Mouse (Mus musculus) liver, embryonic 13.5 days (tissue): ENCODE data around the gene Rell1. TPM values are rescaled to one million over a fixed set of nuclear protein-coding genes. Genes with fewer than 3 reads are reported as not detected.
A peak's percentile ranks its signal among the peaks of the same experiment; 100 is the strongest.
"Not testable (repeated sequence)": the region's sequence is repeated elsewhere in the genome, so short reads cannot be mapped to it uniquely, and the experiment has no call there.

Source experiments
- ATAC-seq: fragments of 200-750 bp; cut with Nextera tagmentation; 2 replicates; pipeline ENCODE4 v1.8.0; 2017; ENCODE audit warnings: low read depth, mild to moderate bottlenecking, moderate number of reproducible peaks, moderate library complexity
- DNase-seq: peaks from one replicate; pipeline ENCODE4 v3.0.0; 2022
- H3K27ac ChIP-seq: fragments of 300-500 bp; sonication (generic); 2 replicates; pipeline ENCODE4 v1.5.1; 2015; ENCODE audit warnings: moderate library complexity, mild to moderate bottlenecking, inconsistent platforms
- H3K27me3 ChIP-seq: fragments of 300-500 bp; sonication (generic); 2 replicates; pipeline ENCODE4 v1.6.1; 2015; ENCODE audit warnings: mild to moderate bottlenecking, inconsistent platforms
- H3K36me3 ChIP-seq: fragments of 300-500 bp; sonication (generic); 2 replicates; pipeline ENCODE4 v1.6.1; 2015; ENCODE audit warnings: mild to moderate bottlenecking, inconsistent platforms
- H3K4me1 ChIP-seq: fragments of 300-500 bp; sonication (generic); replicated peaks from 2 replicates; pipeline ENCODE4 v1.6.1; 2015; ENCODE audit warnings: inconsistent platforms
- H3K4me2 ChIP-seq: fragments of 300-500 bp; sonication (generic); 2 replicates; pipeline ENCODE4 v1.6.1; 2015; ENCODE audit warnings: inconsistent platforms, mild to moderate bottlenecking, moderate library complexity
- H3K4me3 ChIP-seq: fragments of 300-500 bp; sonication (generic); replicated peaks from 2 replicates; pipeline ENCODE4 v1.5.1; 2015; ENCODE audit warnings: mild to moderate bottlenecking, inconsistent platforms
- H3K9ac ChIP-seq: fragments of 300-500 bp; sonication (generic); 2 replicates; pipeline ENCODE4 v1.6.1; 2015; ENCODE audit warnings: mild to moderate bottlenecking, inconsistent platforms
- H3K9me3 ChIP-seq: fragments of 300-500 bp; sonication (generic); replicated peaks from 2 replicates; pipeline ENCODE4 v1.6.1; 2016; ENCODE audit warnings: inconsistent platforms
- WGBS: fragments of 180-500 bp; shearing (Covaris S2); methylation state at CpG from one replicate; pipeline ENCODE4 v1.1.7; 2015; ENCODE audit not compliant: insufficient replicate concordance; 5-methylcytosine and 5-hydroxymethylcytosine counted together
- polyA plus RNA-seq: library from polyadenylated mRNA; unstranded; fragments of >200 nt; fragmentation: Nextera tagmentation; extraction: Ambion mirVana; gene quantifications from 2 replicates; pipeline ENCODE4 v1.2.1, GENCODE M21; 2015

Rell1 gene
- polyA plus RNA-seq, 1 experiment from 2014 or later, result 7.0 TPM

DNA sequence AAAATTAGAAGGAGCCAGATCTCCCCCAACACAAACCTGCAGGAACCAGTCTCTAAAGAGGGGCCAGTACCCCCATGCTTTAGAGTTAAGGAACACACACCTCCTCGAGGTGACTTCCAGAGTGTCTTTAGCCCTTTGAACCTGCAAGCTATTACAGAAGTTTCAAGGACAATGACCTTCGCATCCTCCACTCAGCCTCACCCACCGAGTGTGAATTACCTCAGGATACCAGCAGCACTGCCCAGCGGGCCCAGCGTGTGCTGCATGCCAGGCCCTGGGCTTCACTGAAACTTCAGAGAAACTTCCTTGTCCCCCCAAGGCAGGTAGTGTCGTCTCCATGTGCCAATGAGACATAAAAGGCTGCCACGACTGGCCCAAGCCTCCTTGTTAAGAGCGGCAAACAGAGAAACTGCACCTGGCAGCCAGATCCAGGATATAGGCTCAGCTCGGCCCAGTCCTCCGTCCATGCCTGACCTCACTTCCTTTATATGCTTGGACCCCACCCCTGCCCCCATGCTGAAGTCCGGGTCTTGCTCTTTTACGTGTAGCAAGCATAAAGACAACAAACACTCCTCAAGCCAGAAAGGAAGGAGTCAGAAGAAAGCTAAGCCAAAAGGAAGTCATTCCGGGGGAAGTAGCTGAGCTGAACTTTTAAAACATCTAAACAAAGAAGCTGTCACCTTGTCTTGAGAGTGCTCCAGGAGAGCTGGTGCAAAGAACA, 45.2 kb downstream of the Rell1 start:
- Histone ChIP-seq H3K9ac (no peak overlapping the region), H3K27me3 (no peaks in the 10 kb centered on the region), H3K27ac (no peak overlapping the region), H3K4me2 (no peak overlapping the region), H3K36me3 (peaks cover 28% of the 10 kb centered on the region), H3K4me3 (no peak overlapping the region), H3K4me1 (no peaks in the 10 kb centered on the region), H3K9me3 (no peaks in the 10 kb centered on the region)
- no peak for DNase-seq
- WGBS, result 67% methylated on average over 13 of the region's 13 CpGs
- no peak for ATAC-seq

DNA sequence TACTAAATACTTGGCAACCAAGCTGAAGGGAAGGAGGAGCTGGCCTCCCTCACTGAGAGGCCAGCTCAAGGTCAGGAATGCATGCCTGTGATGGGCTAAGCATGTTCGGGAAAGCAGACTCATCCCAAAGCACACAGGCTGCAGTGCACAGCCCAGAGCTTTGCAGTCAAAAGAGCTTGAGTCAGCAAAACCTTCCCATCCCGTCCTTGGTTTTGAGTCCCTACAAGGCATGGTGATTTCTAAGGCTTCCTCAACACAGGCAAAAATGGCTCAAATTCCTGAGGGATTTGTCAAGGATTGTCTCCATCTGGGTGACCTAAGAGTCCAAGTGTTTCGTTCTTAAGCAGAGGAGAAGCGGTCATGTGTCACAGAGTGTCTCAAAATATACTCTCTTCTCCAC, 50.5 kb downstream of the Rell1 start:
- Histone ChIP-seq H3K9ac (no peak overlapping the region), H3K36me3 (no peaks in the 10 kb centered on the region), H3K4me3 (no peak overlapping the region), H3K27ac (no peak overlapping the region), H3K4me2 (no peak overlapping the region), H3K27me3 (no peaks in the 10 kb centered on the region), H3K4me1 (no peaks in the 10 kb centered on the region), H3K9me3 (no peaks in the 10 kb centered on the region)
- 63% methylated on average over 4 of the region's 4 CpGs for WGBS
- no peak for DNase-seq
- no peak for ATAC-seq

DNA sequence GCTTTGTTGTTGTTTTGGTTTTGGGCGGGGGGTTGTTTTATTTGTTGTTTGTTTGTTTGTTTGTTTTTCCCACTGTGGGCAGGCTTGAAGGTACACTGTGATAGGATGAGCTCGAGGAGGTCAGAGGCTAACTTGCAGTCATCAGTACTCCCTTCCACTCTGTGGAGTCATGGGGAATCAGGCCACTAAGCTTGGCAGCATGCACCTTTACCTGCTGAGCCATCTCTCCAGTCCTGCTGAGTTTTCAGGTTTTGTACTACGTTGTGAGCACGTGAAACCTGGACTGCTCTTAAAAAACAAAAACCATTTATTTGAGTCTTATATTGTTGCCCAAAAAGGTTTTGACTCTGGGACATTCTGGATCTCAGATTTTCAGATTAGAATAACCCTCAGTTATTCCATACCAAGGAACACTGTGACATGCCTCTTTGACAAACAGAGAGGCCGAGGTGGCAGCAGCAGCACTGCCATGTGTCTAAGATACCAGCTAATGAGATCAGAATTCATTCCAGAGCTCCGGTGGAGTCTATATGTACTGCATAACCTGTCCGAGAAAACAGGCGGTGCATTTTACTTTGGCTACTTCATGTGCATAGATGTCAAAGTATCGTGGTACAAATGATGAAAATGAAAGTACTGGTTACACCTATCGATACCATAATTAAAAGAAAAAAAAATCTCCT, 52.1 kb downstream of the Rell1 start:
- DNase-seq (no peak), ATAC-seq (no peak)
- Histone ChIP-seq H3K4me1 (no peaks in the 10 kb centered on the region), H3K27ac (no peak overlapping the region), H3K36me3 (no peaks in the 10 kb centered on the region), H3K4me3 (no peak overlapping the region), H3K27me3 (no peaks in the 10 kb centered on the region), H3K4me2 (no peak overlapping the region), H3K9ac (no peak overlapping the region), H3K9me3 (no peaks in the 10 kb centered on the region)
- WGBS, result 73% methylated on average over 10 of the region's 10 CpGs

DNA sequence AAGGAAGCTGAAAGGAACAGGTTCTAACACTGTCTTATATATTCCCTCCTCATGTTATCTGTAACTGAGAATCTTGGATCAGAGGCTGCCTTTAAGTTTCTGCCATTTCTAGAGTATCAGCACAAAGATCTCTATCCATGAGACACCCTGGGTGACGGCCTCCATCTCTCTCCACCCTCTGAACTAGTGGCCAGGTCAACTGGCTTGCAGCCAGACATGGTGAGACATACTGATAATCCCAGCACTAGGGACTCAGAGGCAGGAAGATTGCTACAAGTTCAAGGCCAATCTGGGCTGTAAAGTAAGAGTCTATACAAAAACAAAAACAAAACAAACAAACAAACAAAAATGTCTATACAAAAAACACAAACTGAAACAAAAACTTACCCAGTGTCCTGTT, 53.8 kb downstream of the Rell1 start:
- Histone ChIP-seq H3K36me3 (no peaks in the 10 kb centered on the region), H3K9me3 (no peaks in the 10 kb centered on the region), H3K9ac (no peak overlapping the region), H3K4me1 (no peaks in the 10 kb centered on the region), H3K4me2 (no peak overlapping the region), H3K27ac (no peak overlapping the region), H3K4me3 (no peak overlapping the region), H3K27me3 (no peaks in the 10 kb centered on the region)
- WGBS, result 50% methylated on average over 1 of the region's 1 CpGs
- no peak for DNase-seq
- no peak for ATAC-seq

DNA sequence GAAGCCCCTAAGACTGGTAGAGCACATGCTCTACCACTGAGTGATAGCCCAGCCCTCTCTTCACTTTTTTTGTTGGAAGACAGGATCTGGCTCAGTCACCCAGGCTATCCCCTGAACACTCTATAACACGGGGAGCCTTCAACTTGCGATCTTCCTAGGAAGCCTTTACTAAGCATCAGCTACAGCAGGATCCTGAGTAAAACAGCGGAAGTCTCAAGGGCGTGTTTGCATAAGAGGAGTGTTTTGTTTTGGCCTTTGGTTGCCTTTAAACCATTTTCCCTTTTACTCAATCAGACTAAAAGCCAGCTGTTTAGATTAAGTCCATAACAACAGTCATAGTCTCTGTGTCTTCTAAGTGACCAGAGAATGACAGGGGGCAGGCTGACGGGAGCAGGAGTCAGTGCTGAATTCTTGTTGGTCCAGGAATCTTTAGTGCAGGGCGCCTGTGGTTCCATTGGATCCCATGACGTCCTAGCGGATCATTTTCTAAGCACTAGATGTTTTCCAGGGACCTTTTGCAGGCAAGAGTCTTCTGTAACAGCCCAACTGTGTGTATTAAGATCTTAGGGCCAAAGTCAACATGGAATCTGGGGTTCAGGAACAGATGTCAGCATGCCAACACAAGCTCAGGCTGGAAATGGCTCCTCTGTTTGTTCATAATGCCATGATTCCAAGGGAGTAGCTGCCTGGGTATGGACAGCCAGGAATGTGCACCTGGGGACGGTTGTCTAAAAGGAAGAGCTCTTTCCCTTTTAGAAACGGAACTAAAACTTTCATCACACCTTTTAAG, 58.3 kb downstream of the Rell1 start:
- Histone ChIP-seq H3K9ac (no peak overlapping the region), H3K9me3 (no peaks in the 10 kb centered on the region), H3K27ac (no peak overlapping the region), H3K4me3 (no peak overlapping the region), H3K36me3 (no peaks in the 10 kb centered on the region), H3K4me2 (no peak overlapping the region), H3K4me1 (no peaks in the 10 kb centered on the region), H3K27me3 (no peaks in the 10 kb centered on the region)
- no peak for DNase-seq
- no peak for ATAC-seq
- whole genome bisulfite sequencing, result 71% methylated on average over 10 of the region's 10 CpGs

DNA sequence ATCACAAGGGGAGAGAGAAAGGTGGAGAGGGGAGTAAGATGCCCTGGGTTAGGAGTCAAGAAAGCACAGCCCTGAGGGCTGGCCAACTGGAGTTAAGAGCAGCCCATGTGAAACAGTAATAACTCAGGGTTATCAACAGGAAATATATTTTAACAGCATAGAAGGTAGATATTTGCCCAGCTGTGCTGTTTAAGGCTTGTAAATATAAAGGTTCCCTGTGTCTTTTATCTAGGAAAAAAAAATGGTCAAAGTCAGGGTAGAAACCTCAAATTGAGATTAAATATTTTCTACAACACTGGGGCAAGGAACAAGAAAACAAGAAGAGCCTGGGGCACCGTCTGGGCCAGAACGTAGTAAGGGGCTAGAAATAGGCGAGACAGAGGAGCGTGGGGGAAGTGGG, 61.2 kb downstream of the Rell1 start:
- H3K9ac ChIP-seq, result no peak overlapping the region
- H3K4me2 ChIP-seq, result no peak overlapping the region
- H3K27me3 ChIP-seq, result no peaks in the 10 kb centered on the region
- DNase-seq, result no peak
- no peak overlapping the region for H3K27ac ChIP-seq
- no peak overlapping the region for H3K4me3 ChIP-seq
- H3K36me3 ChIP-seq, result no peaks in the 10 kb centered on the region
- H3K4me1 ChIP-seq, result no peaks in the 10 kb centered on the region
- WGBS, result 37% methylated on average over 4 of the region's 4 CpGs
- H3K9me3 ChIP-seq, result no peaks in the 10 kb centered on the region
- ATAC-seq, result no peak

DNA sequence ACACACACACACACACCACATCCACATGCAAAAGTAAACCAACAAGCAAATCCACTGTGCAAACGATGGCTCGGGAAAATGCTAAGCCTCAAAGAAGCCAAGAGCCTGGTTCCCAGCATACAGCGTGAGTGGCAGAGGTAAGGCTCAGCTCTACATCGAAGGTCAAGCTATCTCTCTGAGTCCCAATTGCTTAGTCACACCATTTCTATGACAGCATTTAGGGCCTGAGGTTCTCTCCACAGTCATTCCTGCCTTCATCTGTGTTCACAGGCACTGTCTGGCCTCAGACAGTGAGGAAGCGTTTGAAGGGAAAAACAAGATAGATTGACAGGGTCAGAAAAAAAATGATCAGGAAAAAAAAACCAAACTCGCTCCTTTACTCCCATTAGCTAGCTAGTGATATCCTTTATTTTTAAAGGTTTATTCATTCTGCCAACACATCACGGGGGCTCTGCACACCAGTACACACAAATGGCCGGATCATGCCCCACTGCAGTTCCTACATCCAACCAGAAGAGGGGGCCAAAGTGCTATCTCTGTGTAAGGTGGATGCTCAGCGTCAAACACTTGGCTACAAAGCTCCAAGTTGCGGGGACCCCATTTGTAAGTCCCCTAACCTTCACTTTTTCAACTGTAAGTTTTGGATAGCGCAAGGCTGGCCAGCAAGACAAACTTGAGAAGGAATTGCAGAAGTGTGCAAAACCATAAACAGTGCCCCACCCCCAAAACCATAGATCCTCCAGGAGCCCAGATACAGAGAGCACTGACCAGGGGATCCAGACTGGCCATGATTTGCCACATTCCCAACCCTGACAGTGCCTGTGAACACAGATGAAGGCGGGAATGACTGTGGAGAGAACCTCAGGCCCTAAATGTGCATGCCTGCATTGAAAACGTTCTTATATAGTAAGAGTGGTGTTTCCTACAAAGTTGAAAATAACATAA, 62.3 kb downstream of the Rell1 start:
- Histone ChIP-seq H3K4me3 (no peak overlapping the region), H3K4me2 (no peak overlapping the region), H3K27ac (no peak overlapping the region), H3K27me3 (no peaks in the 10 kb centered on the region), H3K36me3 (no peaks in the 10 kb centered on the region), H3K9me3 (no peaks in the 10 kb centered on the region), H3K4me1 (no peaks in the 10 kb centered on the region), H3K9ac (no peak overlapping the region)
- WGBS, result 33% methylated on average over 13 of the region's 13 CpGs
- peak; percentile 54; the same call in 1 of the 2 replicates for ATAC-seq
- peak; percentile 54 for DNase-seq

DNA sequence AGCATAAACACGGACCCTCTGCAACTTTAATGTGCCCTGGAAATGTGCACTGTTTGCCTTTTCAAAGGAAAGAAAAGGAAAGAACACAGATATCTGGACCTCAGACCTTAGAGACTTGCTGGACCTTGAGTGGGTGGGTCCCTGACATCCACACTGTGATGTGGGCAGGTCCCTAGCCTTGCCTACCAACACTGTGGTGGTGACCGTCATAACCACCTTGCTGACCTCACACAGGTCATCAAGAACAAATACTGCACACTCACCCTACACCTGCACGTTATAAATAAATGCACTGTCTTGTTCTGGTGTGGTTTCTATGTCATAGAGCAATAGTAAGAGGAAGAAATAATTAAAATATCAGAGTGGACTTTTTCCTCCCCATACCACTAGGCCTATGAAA, 65.4 kb downstream of the Rell1 start:
- DNase-seq, result no peak
- 52% methylated on average over 3 of the region's 3 CpGs for WGBS
- no peak overlapping the region for H3K27ac ChIP-seq
- H3K9ac ChIP-seq, result no peak overlapping the region
- H3K27me3 ChIP-seq, result no peaks in the 10 kb centered on the region
- 0 out of 2 replicates have a peak, but pooled peaks cover 1% of the 10 kb centered on the region for H3K36me3 ChIP-seq
- H3K4me3 ChIP-seq, result no peak overlapping the region
- H3K9me3 ChIP-seq, result no peaks in the 10 kb centered on the region
- no peak for ATAC-seq
- no peak overlapping the region for H3K4me2 ChIP-seq
- no peaks in the 10 kb centered on the region for H3K4me1 ChIP-seq

DNA sequence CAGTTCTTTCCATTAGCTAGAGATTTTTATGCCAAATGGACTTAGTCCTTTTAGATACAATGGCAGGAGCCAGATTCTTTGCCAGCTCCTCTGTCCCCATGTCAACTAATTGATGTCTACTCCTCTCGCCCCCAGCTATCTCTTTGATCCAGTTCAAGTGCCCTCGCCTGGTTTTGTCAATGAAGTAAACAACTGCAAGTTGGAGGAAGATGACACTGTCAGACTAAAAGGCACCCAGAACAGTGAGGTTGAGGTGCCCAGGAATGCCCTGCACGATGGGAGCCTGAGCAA, 70.9 kb downstream of the Rell1 start:
- Histone ChIP-seq H3K36me3 (0 out of 2 replicates have a peak, but pooled peaks cover 5% of the 10 kb centered on the region), H3K4me1 (peaks cover 6% of the 10 kb centered on the region), H3K9me3 (no peaks in the 10 kb centered on the region), H3K4me3 (no peak overlapping the region), H3K4me2 (no peak overlapping the region), H3K27me3 (no peaks in the 10 kb centered on the region), H3K27ac (no peak overlapping the region), H3K9ac (no peak overlapping the region)
- WGBS, result 55% methylated on average over 3 of the region's 3 CpGs
- DNase-seq (no peak), ATAC-seq (no peak)

DNA sequence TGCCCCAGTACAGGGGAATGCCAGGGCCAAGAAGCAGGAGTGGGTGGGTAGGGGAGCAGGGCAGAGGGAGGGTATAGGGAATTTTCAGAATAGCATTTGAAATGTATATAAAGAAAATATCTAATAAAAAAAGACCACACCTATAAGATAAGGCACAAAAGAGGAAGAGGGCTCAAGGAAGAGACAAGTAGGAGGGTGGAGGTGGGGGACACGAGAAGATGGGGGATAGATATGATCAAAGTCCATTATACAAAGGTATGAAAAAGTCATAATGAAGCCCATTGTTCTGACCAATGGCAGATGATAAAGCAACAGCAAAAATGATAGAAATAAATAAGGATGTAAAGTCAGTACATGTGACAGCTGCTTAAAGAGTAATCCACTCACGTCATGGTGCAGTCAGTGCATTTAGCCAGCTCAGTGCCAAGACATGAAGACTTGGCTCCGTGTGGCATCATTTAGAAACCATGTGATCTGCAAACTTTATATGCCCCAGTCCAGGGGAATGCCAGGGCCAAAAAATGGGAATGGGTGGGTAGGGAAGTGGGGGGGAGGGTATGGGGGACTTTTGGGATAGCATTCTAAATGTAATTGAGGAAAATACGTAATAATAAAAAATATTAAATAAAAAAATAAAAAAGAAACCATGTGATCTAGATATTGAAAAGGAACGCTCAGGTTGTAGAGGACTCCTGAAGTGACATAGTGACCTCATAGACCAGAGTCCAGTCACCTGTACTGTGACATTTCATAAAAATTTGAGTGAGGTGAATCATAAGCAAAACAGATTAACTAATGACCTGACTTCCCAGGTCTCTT, 71.5 kb downstream of the Rell1 start:
- DNase-seq, H3K27me3 ChIP-seq, H3K4me2 ChIP-seq, H3K4me3 ChIP-seq, H3K27ac ChIP-seq, H3K36me3 ChIP-seq, H3K9me3 ChIP-seq, H3K9ac ChIP-seq, ATAC-seq: not testable (repeated sequence)
- peaks cover 11% of the 10 kb centered on the region for H3K4me1 ChIP-seq
- WGBS, result 61% methylated on average over 5 of the region's 5 CpGs
